Mouse (Mus musculus) E14TG2a.4 (cell line): ENCODE measurements at regions not wholly inside any gene's neighbourhood (a gene's known extent, or its start where the extent isn't known, plus 50 kb on each side); places are given as distances from the start of the nearest gene placed in this dataset.

Experiments used
- CTCF ChIP-seq: conservative IDR thresholded peaks from 2 replicates; pipeline ENCODE4 v1.5.1; 2014; ENCODE audit warnings: low read length
- NANOG ChIP-seq: IDR thresholded peaks from 2 replicates; pipeline ENCODE4 v1.6.1; 2014; ENCODE audit warnings: borderline replicate concordance, low read length, mixed read lengths
- POU5F1 ChIP-seq: IDR thresholded peaks from 2 replicates; pipeline ENCODE4 v1.6.1; 2014; ENCODE audit warnings: low read length, borderline replicate concordance

GRCm38 (mm10) chr13:60318436-60319020 is 141.4 kb upstream of the Gas1 start:
- TF ChIP-seq CTCF (no peak), NANOG (no peak), POU5F1 (no peak)
